Mouse (Mus musculus) embryonic facial prominence, embryonic 12.5 days (tissue): ENCODE results near the gene Ralgapa2. TPM values are rescaled to one million over a fixed set of nuclear protein-coding genes. Genes with fewer than 3 reads are reported as not detected.

Experiments used
- ATAC-seq: fragments of 200-750 bp; cut with Nextera tagmentation; 2 replicates; pipeline ENCODE4 v1.8.0; 2017; ENCODE audit not compliant: insufficient number of reproducible peaks, insufficient read depth, low FRiP score, low TSS enrichment
- H3K27ac ChIP-seq: fragments of 300-500 bp; sonication (generic); 2 replicates; pipeline ENCODE4 v1.5.1; 2016; ENCODE audit warnings: mild to moderate bottlenecking
- H3K27me3 ChIP-seq: fragments of 300-500 bp; sonication (generic); 2 replicates; pipeline ENCODE4 v1.6.1; 2016; ENCODE audit warnings: mild to moderate bottlenecking, moderate library complexity
- H3K36me3 ChIP-seq: fragments of 300-500 bp; sonication (generic); 2 replicates; pipeline ENCODE4 v1.6.1; 2016; ENCODE audit warnings: mild to moderate bottlenecking
- H3K4me1 ChIP-seq: fragments of 300-500 bp; sonication (generic); 2 replicates; pipeline ENCODE4 v1.6.1; 2016
- H3K4me2 ChIP-seq: fragments of 300-500 bp; sonication (generic); replicated peaks from 2 replicates; pipeline ENCODE4 v1.6.1; 2016; ENCODE audit warnings: mild to moderate bottlenecking, moderate library complexity
- H3K4me3 ChIP-seq: fragments of 300-500 bp; sonication (generic); 2 replicates; pipeline ENCODE4 v1.5.1; 2016; ENCODE audit warnings: mild to moderate bottlenecking
- H3K9ac ChIP-seq: fragments of 300-500 bp; sonication (generic); 2 replicates; pipeline ENCODE4 v1.6.1; 2016; ENCODE audit warnings: mild to moderate bottlenecking, moderate library complexity
- H3K9me3 ChIP-seq: fragments of 300-500 bp; sonication (generic); 2 replicates; pipeline ENCODE4 v1.6.1; 2016; ENCODE audit warnings: mild to moderate bottlenecking, moderate library complexity
- WGBS: fragments of 180-500 bp; shearing (Covaris S2); methylation state at CpG from one replicate; pipeline ENCODE4 v1.1.7; 2016; 5-methylcytosine and 5-hydroxymethylcytosine counted together
- polyA plus RNA-seq: library from polyadenylated mRNA; unstranded; fragments of >200 nt; fragmentation: Nextera tagmentation; extraction: Ambion mirVana; gene quantifications from 2 replicates; pipeline ENCODE4 v1.2.1, GENCODE M21; 2016

The Ralgapa2 gene
- polyA plus RNA-seq, 1 experiment from 2014 or later, result 10.0 TPM

DNA sequence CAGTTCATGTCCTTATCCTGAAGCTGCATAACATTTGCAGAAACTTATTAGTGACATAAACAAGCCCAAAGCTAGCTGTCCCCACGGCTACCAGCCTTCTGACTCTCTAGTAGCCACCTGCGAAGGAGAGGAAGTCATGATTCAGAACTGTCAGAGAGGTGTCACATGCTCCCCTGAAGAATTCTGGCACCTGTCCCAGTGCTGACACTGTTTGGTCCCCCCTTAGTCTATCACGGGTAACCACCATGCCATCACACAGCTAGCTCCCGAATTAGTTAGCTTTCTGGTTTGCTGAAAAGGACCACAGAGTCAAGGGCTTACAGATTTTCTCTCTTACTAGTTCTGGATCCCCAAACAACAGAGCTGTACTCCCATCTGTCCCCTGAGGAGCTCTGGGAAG is 247.1 kb downstream of the Ralgapa2 start:
- WGBS, result 81% methylated on average over 4 of the region's 4 CpGs

DNA sequence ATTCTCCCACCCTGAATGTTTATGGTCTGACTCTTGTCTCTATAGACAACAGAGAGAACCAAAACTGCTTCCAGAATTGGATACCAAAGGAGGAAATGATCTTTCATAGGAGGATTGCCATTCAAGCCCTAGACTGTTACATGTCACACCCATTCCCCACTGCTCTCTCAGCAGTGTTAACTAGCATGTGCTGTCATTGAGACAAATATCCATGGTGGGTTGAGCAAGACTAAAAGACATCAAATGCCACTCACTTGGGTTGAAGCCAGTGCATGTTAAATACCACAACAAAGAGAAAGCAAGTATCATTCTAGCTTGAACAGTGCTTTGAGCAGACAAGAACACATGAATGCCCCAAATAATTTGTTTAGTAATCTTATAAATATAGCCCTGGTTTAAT is 249.2 kb downstream of the Ralgapa2 start:
- H3K4me3 ChIP-seq, result no peak overlapping the region
- no peaks in the 10 kb centered on the region for H3K27me3 ChIP-seq
- H3K36me3 ChIP-seq, result no peaks in the 10 kb centered on the region
- peaks cover 9% of the 10 kb centered on the region; the same call in 1 of the 2 replicates for H3K4me1 ChIP-seq
- no peak overlapping the region for H3K4me2 ChIP-seq
- no peak overlapping the region for H3K9ac ChIP-seq
- ATAC-seq, result no peak
- H3K27ac ChIP-seq, result no peak overlapping the region
- H3K9me3 ChIP-seq, result no peaks in the 10 kb centered on the region

More for the DNA sequence above, 247.1 kb downstream of the Ralgapa2 start:
- Histone ChIP-seq H3K27ac (no peak overlapping the region), H3K4me2 (no peak overlapping the region), H3K36me3 (no peaks in the 10 kb centered on the region), H3K4me1 (peaks cover 5% of the 10 kb centered on the region; the same call in 1 of the 2 replicates), H3K9me3 (no peaks in the 10 kb centered on the region), H3K4me3 (no peak overlapping the region), H3K27me3 (no peaks in the 10 kb centered on the region), H3K9ac (no peak overlapping the region)
- ATAC-seq, result no peak

DNA sequence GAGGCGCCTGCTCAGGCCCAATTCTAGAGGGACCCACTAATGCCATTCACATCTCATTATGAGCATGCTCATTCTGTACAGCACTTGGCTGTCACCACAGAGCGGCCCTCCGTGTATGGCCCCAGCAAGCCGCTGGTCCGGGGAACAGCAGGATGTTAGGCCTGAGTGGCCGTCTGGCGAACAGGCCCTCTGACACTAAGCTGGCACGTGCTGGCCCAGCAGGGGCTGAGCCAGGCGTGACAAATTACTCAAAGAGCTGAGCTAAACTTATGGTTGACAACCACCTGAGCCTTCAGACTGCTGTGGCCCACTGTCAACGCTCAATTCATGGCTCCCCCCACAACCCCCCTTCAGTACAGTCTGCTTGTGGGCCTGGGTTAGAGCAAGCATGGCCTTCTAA is 249.9 kb downstream of the Ralgapa2 start:
- H3K4me1 ChIP-seq, result peaks cover 9% of the 10 kb centered on the region; the same call in 1 of the 2 replicates
- H3K27me3 ChIP-seq, result no peaks in the 10 kb centered on the region
- H3K9me3 ChIP-seq, result no peaks in the 10 kb centered on the region
- H3K36me3 ChIP-seq, result no peaks in the 10 kb centered on the region
- H3K4me3 ChIP-seq, result no peak overlapping the region
- H3K4me2 ChIP-seq, result no peak overlapping the region
- WGBS, result 34% methylated on average over 10 of the region's 10 CpGs
- ATAC-seq, result 0 out of 2 replicates have a peak, but pooled peaks have one; percentile 49
- H3K9ac ChIP-seq, result no peak overlapping the region
- H3K27ac ChIP-seq, result no peak overlapping the region

DNA sequence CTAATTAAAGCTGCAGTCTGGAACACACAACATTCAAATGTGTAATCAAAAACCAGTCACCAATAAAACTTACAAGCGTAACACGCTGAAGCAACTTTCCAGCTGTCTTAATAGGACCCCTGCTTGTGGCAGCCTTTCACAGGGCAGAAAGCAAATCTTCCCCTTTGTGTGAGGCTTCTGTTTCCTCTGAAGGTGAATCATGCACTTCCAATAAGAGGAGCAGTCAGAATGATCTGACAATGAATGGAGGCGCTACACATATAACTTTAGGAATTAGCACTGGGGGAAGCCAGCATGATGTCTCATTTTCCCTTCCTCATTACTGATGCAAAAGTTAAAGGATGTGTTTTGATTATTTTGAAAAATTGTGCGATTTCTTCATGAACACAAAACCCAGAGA is 251.0 kb downstream of the Ralgapa2 start:
- no peak for ATAC-seq
- 74% methylated on average over 4 of the region's 4 CpGs for WGBS
- no peaks in the 10 kb centered on the region for H3K36me3 ChIP-seq
- H3K9ac ChIP-seq, result no peak overlapping the region
- no peaks in the 10 kb centered on the region for H3K27me3 ChIP-seq
- H3K4me1 ChIP-seq, result peaks cover 9% of the 10 kb centered on the region; the same call in 1 of the 2 replicates
- no peak overlapping the region for H3K4me3 ChIP-seq
- no peaks in the 10 kb centered on the region for H3K9me3 ChIP-seq
- no peak overlapping the region for H3K27ac ChIP-seq
- H3K4me2 ChIP-seq, result no peak overlapping the region

DNA sequence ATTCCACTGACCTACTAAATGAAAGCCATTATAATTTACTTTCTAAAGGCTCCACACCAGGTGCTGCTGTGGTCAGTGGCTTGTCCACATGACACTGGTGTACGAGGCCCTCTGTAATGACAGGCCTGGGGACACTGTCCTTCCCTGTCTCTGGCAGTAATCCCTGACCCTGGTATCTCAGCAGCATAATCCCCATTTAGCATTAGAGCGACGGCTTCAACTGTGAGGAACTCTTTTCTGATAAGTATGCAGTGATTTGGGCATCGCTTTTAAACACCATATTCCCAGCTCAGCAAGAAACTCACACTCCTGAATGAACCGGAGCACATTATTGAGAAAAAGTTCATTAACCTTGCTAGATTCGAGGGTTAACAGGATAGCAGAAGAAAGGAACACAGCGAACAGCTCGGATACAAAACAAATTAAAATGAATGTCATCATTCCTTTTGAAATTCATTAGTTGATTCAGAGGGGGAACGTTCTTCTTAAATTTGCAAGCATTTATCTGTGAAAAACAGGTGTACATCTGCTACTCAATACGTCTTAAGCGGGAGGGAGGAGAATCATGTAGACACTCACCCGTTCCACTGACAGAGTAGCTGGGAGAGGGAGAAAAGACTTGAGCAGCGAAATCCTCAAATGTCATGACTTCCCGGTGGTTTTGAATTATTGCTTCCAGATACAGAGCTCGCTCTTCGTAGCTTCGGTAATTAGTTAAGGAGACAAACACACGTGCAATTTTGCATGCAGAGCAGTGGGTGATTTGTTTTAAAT is 252.2 kb downstream of the Ralgapa2 start:
- Histone ChIP-seq H3K27ac (no peak overlapping the region), H3K4me1 (peaks cover 9% of the 10 kb centered on the region; the same call in 1 of the 2 replicates)

DNA sequence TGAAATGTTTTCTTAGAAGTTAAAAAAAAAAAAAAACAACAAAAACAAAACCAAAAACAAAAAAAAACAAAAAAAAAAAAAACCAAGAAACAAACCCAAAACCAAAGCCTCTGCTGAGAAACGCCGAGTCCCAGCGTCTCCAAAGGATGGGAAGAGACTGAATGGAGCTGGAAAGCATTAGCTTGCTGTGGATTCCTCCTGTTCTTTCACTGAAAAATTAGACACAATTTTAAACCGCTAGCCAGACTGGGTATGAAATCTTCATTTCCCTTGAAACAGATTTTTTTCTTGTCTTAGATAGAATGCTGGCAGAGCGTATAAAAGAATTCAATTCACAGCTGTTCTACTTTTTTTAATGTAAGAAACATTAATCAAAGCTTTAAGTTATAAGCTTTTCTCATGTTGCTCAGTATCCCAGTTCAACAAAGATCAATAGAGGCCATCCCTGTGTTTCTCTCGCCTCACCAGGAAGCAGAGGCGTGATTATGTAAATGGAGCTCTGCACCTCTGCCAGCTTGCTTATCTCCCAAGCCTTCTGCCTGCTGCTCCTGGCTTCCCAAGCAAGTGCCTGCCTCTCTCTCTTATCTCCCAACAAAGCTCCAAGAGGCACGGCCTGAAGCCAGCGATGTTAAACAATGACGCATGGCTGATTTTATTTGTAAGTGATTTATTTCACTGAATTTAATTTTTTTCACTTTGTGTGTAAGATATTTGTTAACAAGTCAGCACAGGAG is 253.2 kb downstream of the Ralgapa2 start:
- no peak overlapping the region for H3K27ac ChIP-seq
- no peaks in the 10 kb centered on the region for H3K27me3 ChIP-seq
- ATAC-seq, result no peak
- H3K4me1 ChIP-seq, result peaks cover 9% of the 10 kb centered on the region; the same call in 1 of the 2 replicates
- WGBS, result 38% methylated on average over 10 of the region's 10 CpGs
- no peaks in the 10 kb centered on the region for H3K36me3 ChIP-seq
- H3K9ac ChIP-seq, result no peak overlapping the region
- H3K4me3 ChIP-seq, result no peak overlapping the region
- H3K9me3 ChIP-seq, result no peaks in the 10 kb centered on the region
- H3K4me2 ChIP-seq, result no peak overlapping the region

More for the DNA sequence above, 252.2 kb downstream of the Ralgapa2 start:
- no peak overlapping the region for H3K4me3 ChIP-seq
- no peak for ATAC-seq
- no peaks in the 10 kb centered on the region for H3K9me3 ChIP-seq
- H3K27me3 ChIP-seq, result no peaks in the 10 kb centered on the region
- 36% methylated on average over 18 of the region's 18 CpGs for WGBS
- H3K4me2 ChIP-seq, result no peak overlapping the region
- no peaks in the 10 kb centered on the region for H3K36me3 ChIP-seq
- no peak overlapping the region for H3K9ac ChIP-seq

DNA sequence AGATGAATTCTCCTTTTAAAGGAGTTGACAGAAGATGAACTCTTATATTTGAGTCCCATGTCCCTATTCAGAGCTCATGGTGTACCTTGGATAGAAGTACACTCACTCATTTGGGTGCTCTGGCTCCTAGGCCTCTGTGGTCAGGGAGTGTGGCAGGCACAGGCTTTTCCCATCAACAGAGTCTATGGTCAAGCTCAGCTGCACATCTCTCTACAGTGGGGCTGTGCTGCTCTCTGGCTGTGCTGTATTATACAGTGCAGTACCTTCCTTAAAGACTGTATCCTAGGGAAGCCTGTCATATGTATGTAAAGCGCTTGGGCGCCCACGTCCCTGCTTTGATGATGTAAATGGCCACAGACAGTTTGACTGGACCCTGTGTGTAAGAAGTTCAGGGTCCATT is 254.5 kb downstream of the Ralgapa2 start:
- Histone ChIP-seq H3K9ac (no peak overlapping the region), H3K4me2 (no peak overlapping the region), H3K27me3 (no peaks in the 10 kb centered on the region), H3K27ac (no peak overlapping the region), H3K4me3 (no peak overlapping the region), H3K4me1 (peaks cover 9% of the 10 kb centered on the region; the same call in 1 of the 2 replicates), H3K9me3 (no peaks in the 10 kb centered on the region), H3K36me3 (no peaks in the 10 kb centered on the region)
- WGBS, result 81% methylated on average over 3 of the region's 3 CpGs
- no peak for ATAC-seq

DNA sequence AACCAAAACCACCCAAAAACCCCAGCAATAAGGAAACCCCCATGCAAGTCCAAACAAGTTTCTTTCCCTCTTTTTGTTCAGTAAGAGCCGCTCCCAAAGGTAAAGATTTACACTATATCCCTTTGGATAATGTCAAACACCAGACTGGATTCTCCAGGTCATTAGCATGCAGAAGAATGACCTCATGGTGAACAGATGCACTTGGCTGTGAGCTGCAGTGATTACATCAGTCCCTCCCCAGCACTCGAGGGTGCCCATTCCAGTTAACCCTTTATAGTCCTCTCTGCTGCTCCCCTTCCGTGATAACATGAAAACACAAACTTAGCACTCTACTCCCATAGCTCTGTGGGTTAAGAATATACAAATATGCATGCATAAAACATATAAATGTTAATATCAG is 255.1 kb downstream of the Ralgapa2 start:
- H3K27me3 ChIP-seq, result no peaks in the 10 kb centered on the region
- H3K4me1 ChIP-seq, result 0 out of 2 replicates have a peak, but pooled peaks cover 5% of the 10 kb centered on the region
- H3K36me3 ChIP-seq, result no peaks in the 10 kb centered on the region
- 39% methylated on average over 3 of the region's 3 CpGs for WGBS
- H3K4me2 ChIP-seq, result no peak overlapping the region
- no peak for ATAC-seq
- no peaks in the 10 kb centered on the region for H3K9me3 ChIP-seq
- H3K4me3 ChIP-seq, result no peak overlapping the region
- H3K27ac ChIP-seq, result no peak overlapping the region
- no peak overlapping the region for H3K9ac ChIP-seq

DNA sequence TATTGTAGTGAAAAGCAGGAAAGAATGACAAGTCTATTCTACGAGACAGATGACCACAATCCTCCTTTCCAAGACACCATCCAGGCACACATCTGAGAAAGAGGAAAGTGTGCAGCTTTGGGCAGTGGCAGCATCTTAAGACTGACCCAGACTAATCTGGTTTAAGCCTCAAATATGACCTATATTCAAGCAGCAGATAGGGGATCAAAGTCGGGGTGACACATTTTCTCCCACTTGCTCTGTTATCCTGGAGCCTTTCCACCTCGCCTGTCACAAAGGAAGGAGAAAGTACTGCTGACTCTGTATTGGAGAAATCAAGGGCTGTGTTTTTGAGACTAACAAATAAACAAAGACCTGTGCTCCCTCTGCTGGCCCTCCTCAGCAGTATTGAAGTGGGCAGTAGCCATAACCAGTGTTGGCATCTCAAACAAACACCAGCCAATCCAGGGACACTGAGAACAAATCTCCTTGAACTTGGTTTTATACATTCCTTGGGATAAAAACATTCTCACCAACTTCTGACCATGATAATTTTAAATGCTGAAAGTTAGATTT is 255.7 kb downstream of the Ralgapa2 start:
- H3K4me2 ChIP-seq, result no peak overlapping the region
- H3K36me3 ChIP-seq, result no peaks in the 10 kb centered on the region
- no peak overlapping the region for H3K9ac ChIP-seq
- no peak for ATAC-seq
- no peaks in the 10 kb centered on the region for H3K9me3 ChIP-seq
- H3K4me3 ChIP-seq, result no peak overlapping the region
- H3K27me3 ChIP-seq, result no peaks in the 10 kb centered on the region
- 0 out of 2 replicates have a peak, but pooled peaks cover 5% of the 10 kb centered on the region for H3K4me1 ChIP-seq
- no peak overlapping the region for H3K27ac ChIP-seq
- 74% methylated on average over 3 of the region's 3 CpGs for WGBS

DNA sequence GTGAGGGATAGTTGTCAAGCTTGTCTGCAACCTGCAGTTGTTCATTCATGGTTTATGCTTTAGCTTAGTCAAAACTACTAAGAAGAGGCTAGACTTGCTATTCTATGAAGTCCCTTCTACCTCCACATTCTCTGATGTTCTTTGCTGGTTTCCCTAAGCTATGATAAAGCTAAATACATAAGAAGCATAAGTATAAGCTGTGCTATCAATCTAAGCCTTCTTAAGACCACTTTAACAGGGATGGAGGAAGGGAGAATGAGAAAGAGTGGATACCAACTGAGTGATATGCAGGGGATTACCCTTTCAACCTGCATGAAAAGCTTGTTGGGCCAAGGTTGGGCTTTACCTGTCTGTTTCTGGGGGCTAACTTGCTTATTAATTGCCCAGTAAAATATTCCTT is 256.5 kb downstream of the Ralgapa2 start:
- no peaks in the 10 kb centered on the region for H3K9me3 ChIP-seq
- H3K4me1 ChIP-seq, result 0 out of 2 replicates have a peak, but pooled peaks cover 5% of the 10 kb centered on the region
- no peak for ATAC-seq
- H3K4me3 ChIP-seq, result no peak overlapping the region
- no peak overlapping the region for H3K4me2 ChIP-seq
- no peaks in the 10 kb centered on the region for H3K27me3 ChIP-seq
- H3K36me3 ChIP-seq, result no peaks in the 10 kb centered on the region
- no peak overlapping the region for H3K9ac ChIP-seq
- no peak overlapping the region for H3K27ac ChIP-seq

DNA sequence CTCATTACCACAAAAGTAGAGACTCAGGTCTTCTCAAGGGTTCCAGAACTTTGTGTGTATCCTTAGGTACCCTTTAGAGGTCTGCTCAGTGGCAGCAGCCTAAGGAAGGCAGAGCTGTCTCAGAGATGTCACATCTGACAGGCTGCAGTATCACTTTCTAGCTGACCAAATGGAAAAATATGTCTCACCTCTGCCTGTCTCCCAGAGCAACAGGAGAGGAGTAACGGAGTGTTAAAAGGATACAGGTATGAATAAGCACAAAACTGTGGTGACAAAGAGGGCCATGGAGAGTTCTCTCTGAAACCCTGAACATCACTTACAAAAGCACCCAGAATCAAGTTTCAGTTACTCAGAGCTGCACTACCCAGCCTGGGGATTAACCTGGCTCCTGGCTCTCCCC is 257.8 kb downstream of the Ralgapa2 start:
- Histone ChIP-seq H3K36me3 (no peaks in the 10 kb centered on the region), H3K4me3 (no peak overlapping the region), H3K4me1 (no peaks in the 10 kb centered on the region), H3K4me2 (no peak overlapping the region), H3K27me3 (no peaks in the 10 kb centered on the region), H3K9me3 (no peaks in the 10 kb centered on the region), H3K9ac (no peak overlapping the region), H3K27ac (no peak overlapping the region)
- no peak for ATAC-seq
- WGBS, result 85% methylated on average over 1 of the region's 1 CpGs
